Mouse (Mus musculus): ENCODE measurements at regions not wholly inside any gene's neighbourhood (a gene's known extent, or its start where the extent isn't known, plus 50 kb on each side); places are given as distances from the start of the nearest gene placed in this dataset.
"Not testable (repeated sequence)": the region's sequence is repeated elsewhere in the genome, so short reads cannot be mapped to it uniquely, and the experiment has no call there.

GRCm38 (mm10) chr13:13888847-13889246 lies 65.4 kb upstream of the B3galnt2 start:
- WGBS: 77% methylated on average over 15 of the region's 15 CpGs
- H3K4me1 ChIP-seq (ENCODE audit: control insufficient read depth, insufficient read depth, low read length); H3K4me3 ChIP-seq (replicated peaks; ENCODE audit: control insufficient read depth, low read depth, low read length); H3K27ac ChIP-seq (ENCODE audit: control insufficient read depth, insufficient read depth, low read depth, low read length, poor library complexity): not testable (repeated sequence)

- TF ChIP-seq POLR2A (IDR thresholded peaks at IDR 0.05; ENCODE audit: borderline replicate concordance, control insufficient read depth, low read depth, low read length) (no peak), CTCF (IDR thresholded peaks at IDR 0.05; ENCODE audit: control insufficient read depth, insufficient read depth, low read length) (peak; percentile 76)
- 16% methylated on average over 17 of the region's 17 CpGs for WGBS
Measured at GRCm38 (mm10) chr13:13889297-13890120, 64.8 kb upstream of the B3galnt2 start.

GRCm38 (mm10) chr13:13902186-13902585 lies 52.1 kb upstream of the B3galnt2 start:
- not testable (repeated sequence) for H3K4me1 ChIP-seq (ENCODE audit: control insufficient read depth, insufficient read depth, low read length); H3K4me3 ChIP-seq (replicated peaks; ENCODE audit: control insufficient read depth, low read depth, low read length); H3K27ac ChIP-seq (ENCODE audit: control insufficient read depth, insufficient read depth, low read depth, low read length, poor library complexity)
- WGBS: 88% methylated on average over 16 of the region's 16 CpGs

More at GRCm38 (mm10) chr13:13889297-13890120, 64.8 kb upstream of the B3galnt2 start:
- H3K4me3 ChIP-seq (replicated peaks; ENCODE audit: control insufficient read depth, low read depth, low read length): peak overlapping the region; percentile 70
- no peaks in the 10 kb centered on the region for H3K4me1 ChIP-seq (ENCODE audit: control insufficient read depth, insufficient read depth, low read length)
- no peak overlapping the region for H3K27ac ChIP-seq (ENCODE audit: control insufficient read depth, insufficient read depth, low read depth, low read length, poor library complexity)

Measured in bone marrow, adult 2 months (tissue).